Mouse (Mus musculus) A20 (cell line): ENCODE measurements around the gene Mad2l1.

ENCODE experiments used
- DNase-seq: peaks from one replicate; pipeline ENCODE4 v3.0.0-alpha.2; 2011; ENCODE audit warnings: low read depth, low spot score

Gene Mad2l1

GRCm38 (mm10) chr6:66535028-66535862 is at the start of gene Mad2l1:
TSS of gene Mad2l1 (plus strand) at chr6:66535390.
- peak; percentile 94 for DNase-seq

GRCm38 (mm10) chr6:66493685-66494084 is 41.5 kb upstream of the Mad2l1 start:
- DNase-seq, result peak; percentile 2

GRCm38 (mm10) chr6:66516368-66516767 is 18.8 kb upstream of the Mad2l1 start:
- DNase-seq, result no peak

- no peak for DNase-seq
These were observed 6.8 kb upstream of the Mad2l1 start for GRCm38 (mm10) chr6:66528386-66528785.

GRCm38 (mm10) chr6:66533241-66533640 is 1.9 kb upstream of the Mad2l1 start:
- DNase-seq, result peak; percentile 54

- DNase-seq, result peak; percentile 23
These were observed 736 bp upstream of the Mad2l1 start for GRCm38 (mm10) chr6:66534366-66534941.

GRCm38 (mm10) chr6:66535966-66536365 is 776 bp downstream of the Mad2l1 start:
- peak; percentile 42 for DNase-seq

GRCm38 (mm10) chr6:66559996-66560395 is 24.8 kb downstream of the Mad2l1 start, which contains the start of gene Vmn1r32:
TSS of gene Vmn1r32 (minus strand) at chr6:66560096.
- no peak for DNase-seq

- DNase-seq, result peak; percentile 74
These were observed 60.6 kb downstream of the Mad2l1 start for GRCm38 (mm10) chr6:66595804-66596203.
